Mouse (Mus musculus): ENCODE results near the gene Phxr2.

Phxr2 gene

GRCm38 (mm10) chr10:99095114-99095513 is 31.0 kb downstream of the Phxr2 start:
- no peak for DNase-seq (ENCODE audit: low spot score in 2 of 2)

DNA sequence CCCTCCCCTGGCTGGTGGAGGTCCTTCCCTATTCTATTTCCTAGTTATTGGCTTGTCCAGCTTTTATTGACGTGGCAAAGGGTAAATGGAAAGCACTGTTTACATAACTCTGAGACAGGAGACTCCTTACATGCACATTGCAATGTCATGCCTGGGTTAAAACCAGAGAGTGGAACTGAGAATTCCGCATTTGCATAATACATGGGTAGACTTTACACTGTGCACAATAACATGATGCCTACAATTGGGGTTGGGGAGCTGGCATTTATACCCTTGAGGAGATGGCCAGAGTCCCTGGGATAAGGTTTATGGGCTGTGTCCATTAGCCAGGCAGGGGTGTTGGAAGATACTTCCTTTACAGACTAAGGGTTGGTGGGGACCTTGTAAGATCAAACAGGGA is 32.8 kb downstream of the Phxr2 start:
- no peak for DNase-seq (ENCODE audit: low spot score in 2 of 2)

DNA sequence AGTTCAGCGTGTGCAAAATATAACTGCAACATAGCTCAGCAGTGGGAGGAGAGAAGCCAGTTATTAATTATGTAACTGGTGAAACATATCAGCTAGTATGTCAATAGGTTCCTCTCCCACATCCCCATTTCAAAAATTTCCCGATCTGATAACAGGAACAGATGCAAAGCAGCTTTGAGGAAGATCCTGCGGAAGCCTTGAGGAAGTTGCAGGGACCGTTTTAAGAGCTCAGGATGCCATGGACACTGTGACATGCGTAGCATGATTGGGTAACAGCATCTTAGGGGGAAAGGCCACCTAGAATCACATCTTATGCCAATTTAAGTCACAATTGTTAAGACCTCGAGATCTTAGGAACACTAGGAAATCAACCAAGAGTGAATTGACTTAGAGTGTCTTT is 36.2 kb downstream of the Phxr2 start:
- no peak for DNase-seq (ENCODE audit: low spot score in 2 of 2)

DNA sequence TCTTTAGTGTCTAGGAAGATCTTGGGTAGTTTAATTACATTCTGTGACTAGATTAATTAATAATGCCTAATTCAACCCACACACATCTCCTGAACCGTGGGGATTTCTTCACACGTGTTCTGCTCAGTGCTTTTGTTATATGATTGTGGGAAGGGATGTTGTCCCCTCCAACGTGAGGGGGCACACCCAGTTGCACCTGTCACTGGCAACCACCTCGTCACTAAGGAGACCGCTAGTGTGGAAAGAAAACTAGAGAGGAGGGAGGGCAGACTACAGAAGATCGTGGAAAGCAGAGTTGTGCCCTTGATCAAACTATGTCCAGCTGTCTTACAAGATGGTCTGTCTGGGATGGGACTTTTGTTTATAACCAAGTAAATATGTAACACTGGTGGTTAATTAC is 40.1 kb downstream of the Phxr2 start:
- no peak for DNase-seq (ENCODE audit: low spot score in 2 of 2)

DNA sequence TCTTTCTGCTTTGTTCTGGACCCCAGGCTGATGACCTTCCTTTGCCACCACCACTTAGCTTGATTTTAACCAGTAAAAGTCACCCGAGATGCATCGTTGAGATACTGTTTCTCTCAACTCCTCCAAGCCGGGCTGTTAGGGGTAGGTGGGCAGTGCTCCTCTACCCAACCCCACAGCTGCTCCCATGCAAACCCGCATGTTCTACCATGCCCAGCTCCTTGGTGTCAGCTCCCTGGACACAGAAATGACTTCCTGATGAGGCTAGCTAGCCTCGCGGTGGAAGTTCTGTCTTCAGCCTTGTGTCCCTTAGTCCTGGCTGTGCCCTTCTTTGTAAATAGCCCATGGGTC is 40.9 kb downstream of the Phxr2 start:
- DNase-seq (ENCODE audit: low spot score in 2 of 2): no peak

DNA sequence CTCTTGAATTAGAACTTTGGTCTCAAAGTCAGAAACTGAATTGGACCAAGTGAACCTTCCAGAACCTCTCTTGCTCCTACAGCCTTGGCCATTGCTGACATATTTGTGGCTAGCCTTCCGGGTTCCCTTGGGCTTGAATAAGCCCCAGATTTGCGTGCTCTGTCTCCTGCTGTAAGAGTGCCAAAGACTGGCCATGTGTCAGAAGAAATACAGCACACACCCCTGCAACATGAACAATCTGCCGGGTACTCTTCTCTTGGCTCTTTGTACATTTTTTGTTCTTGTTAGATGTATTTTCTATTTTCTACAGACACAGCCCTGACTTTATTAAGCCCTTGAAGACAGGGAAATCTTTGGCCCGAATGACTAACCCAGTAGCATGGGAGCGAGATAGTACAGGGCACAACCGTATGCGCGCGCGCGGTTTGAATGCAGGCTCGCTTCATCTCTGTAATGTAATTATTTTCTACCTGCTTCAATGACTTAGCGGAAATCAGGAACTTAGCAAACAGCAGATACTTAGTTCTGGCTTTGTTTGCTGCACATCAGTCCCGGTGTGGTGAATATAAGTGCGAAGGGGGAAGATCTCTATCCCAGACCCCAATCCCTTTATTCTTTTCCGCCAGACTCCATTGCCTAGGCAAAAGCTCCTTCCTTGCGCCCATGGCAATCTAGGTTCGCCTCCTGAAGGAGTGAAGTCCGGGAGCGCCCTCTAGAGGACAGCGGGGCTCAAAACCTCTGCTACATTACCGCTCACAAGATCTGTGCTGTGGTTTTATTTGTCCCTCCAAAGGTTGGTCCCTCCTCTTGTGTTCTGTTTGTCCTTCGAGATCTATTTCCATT is 41.5 kb downstream of the Phxr2 start:
- peak; percentile 91 to 92 for DNase-seq (ENCODE audit: low spot score in 2 of 2)

DNA sequence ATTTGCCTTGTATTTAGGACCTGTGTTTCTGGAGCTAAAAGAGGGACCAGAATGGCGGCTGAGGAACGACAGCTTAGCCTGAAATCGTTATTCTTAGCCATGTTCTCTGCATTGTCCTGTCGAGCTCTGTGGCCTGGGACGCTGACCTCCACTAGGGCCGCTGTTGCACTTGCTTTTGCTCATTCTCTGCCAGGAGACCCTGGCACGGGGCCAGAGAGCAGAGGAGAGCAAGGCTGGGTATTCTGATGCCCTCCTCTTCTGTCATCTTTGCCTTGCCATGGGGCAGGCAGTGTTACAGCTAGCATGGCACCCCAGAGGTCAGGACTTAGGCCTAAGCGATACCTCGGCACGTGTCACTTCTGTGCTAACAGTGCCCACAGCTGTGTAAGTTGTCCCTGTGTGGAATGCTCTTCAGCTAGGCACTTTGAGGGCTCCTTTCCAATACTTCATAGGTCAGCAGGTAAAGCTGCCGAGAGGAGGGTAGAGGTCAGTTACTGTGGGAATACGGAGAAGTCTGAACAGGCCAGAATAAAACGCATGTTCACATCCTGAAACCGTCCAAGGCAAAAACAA is 42.6 kb downstream of the Phxr2 start:
- no peak for DNase-seq (ENCODE audit: low spot score in 2 of 2)

- DNase-seq (ENCODE audit: low spot score in 2 of 2): peak; percentile 61 to 81
Measured at GRCm38 (mm10) chr10:99081569-99081990, 44.5 kb downstream of the Phxr2 start.

- DNase-seq (ENCODE audit: low spot score in 2 of 2): no peak
Measured at GRCm38 (mm10) chr10:99078621-99079020, 47.5 kb downstream of the Phxr2 start.

- peak; percentile 56 to 67 for DNase-seq (ENCODE audit: low spot score in 2 of 2)
Measured at GRCm38 (mm10) chr10:99076113-99076895, 49.8 kb downstream of the Phxr2 start.

Measured in frontal cortex, postnatal 36 days (tissue).